Mouse (Mus musculus) testis, adult 2 months (tissue): ENCODE data around the gene Ebf3.

Experiments
- CTCF ChIP-seq: fragments of 200-500 bp; IDR thresholded peaks from 2 replicates; pipeline ENCODE4 v1.5.1; 2012; ENCODE audit warnings: low read depth, mild to moderate bottlenecking, inconsistent platforms, low read length, moderate library complexity; ENCODE audit not compliant: control insufficient read depth, insufficient read depth, insufficient replicate concordance
- POLR2A ChIP-seq: fragments of 200-500 bp; IDR thresholded peaks from 2 replicates; pipeline ENCODE4 v1.6.1; 2012; ENCODE audit warnings: low read depth, mild to moderate bottlenecking, inconsistent platforms, low read length, moderate library complexity; ENCODE audit not compliant: control insufficient read depth

DNA sequence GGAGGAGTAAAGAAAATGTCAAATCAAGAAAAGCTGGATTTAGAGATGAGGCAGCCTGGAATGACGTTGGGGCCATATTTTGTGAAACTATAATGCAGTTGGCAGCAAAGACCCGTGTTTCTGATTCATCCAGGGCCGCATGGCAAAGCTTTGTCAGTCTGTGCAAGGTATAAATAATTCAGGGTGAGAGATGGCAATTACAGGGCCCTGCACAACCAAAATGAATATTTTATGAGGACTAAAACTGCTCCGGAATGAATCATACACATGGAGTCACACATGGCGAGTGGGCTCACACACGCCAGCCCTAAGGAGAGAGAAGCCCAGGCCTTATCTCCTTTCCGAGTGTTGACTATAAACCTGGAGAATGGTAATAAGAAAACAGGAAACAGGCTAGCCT lies 69.4 kb downstream of the Ebf3 start:
- TF ChIP-seq CTCF (no peak), POLR2A (no peak)
